Mouse (Mus musculus): ENCODE data around the gene Rbm12b1.
"Not testable (repeated sequence)": the region's sequence is repeated elsewhere in the genome, so short reads cannot be mapped to it uniquely, and the experiment has no call there.

The Rbm12b1 gene
- long read RNA-seq, experiment 1, partial matches to known transcripts, result 0 of 1 reads
- long read RNA-seq, experiment 1, other reads (novel, unspliced or antisense), result 0 of 1 reads
- long read RNA-seq, experiment 2, result 0 reads

- intact Hi-C loops (cut with DNase I), result not testable (repeated sequence)
These were observed at the start of gene Rbm12b1 for GRCm38 (mm10) chr4:12140141-12140567. Gene Rbm12b1, plus strand, starts transcription at chr4:12140264.

GRCm38 (mm10) chr4:12140592-12141062 is 563 bp downstream of the Rbm12b1 start:
- intact Hi-C loops (cut with DNase I), result not testable (repeated sequence)

GRCm38 (mm10) chr4:12141516-12141915 is 1.5 kb downstream of the Rbm12b1 start:
- intact Hi-C loops (cut with DNase I), result not testable (repeated sequence)

- intact Hi-C loops (cut with DNase I), result no loop called here
These were observed 7.6 kb downstream of the Rbm12b1 start for GRCm38 (mm10) chr4:12147660-12148059.

GRCm38 (mm10) chr4:12170986-12171317 is 30.9 kb downstream of the Rbm12b1 start:
- intact Hi-C loops (cut with DNase I), result no loop called here

- intact Hi-C loops (cut with DNase I), result no loop called here
These were observed 31.4 kb downstream of the Rbm12b1 start, which contains the start of gene Fam92a for GRCm38 (mm10) chr4:12171318-12172091. Gene Fam92a, minus strand, starts transcription at chr4:12172015.

GRCm38 (mm10) chr4:12178992-12179391 is 38.9 kb downstream of the Rbm12b1 start:
- intact Hi-C loops (cut with DNase I), result no loop called here
